ENCODE assay signal across 19 mouse cellular contexts in genomic region chr1:62976742-62977141, GRCm38 (mm10).
A peak's percentile ranks its signal among the peaks of the same experiment; 100 is the strongest.
DNase-seq lines count a peak whose midpoint lies in the region; ATAC-seq and TF ChIP-seq lines count a peak whose summit lies in the region.
"Had no signal": no experiment of that assay in that cellular context is flagged by ENCODE, and none has a peak within 500 bp of the region (broad histone marks: within the 10 kb centered on the region; RNA-seq: fewer than 3 reads in every experiment).

No protein-coding gene starts in this region.

- no peaks in the 10 kb centered on the region for H3K4me1 ChIP-seq in intestine, embryonic 14.5 days (replicated peaks; ENCODE audit: control insufficient read depth, insufficient read depth, low read length)
- no peaks in the 10 kb centered on the region for H3K4me1 ChIP-seq in intestine, postnatal 0 days (replicated peaks; ENCODE audit: control insufficient read depth, insufficient read depth, low read length)
- H3K4me1 ChIP-seq in embryonic facial prominence, embryonic 11.5 days (ENCODE audit: control insufficient read depth, insufficient read depth, low read length), result no peaks in the 10 kb centered on the region
- H3K4me1 ChIP-seq in lung, postnatal 0 days (ENCODE audit: insufficient read depth, low read depth, low read length), result no peaks in the 10 kb centered on the region
- H3K4me1 ChIP-seq: limb, embryonic 10.5 days; lung, embryonic 15.5 days had no signal

- TF ChIP-seq CTCF in intestine, postnatal 0 days (IDR thresholded peaks at IDR 0.05; ENCODE audit: low read depth), result no peak
- no peak for TF ChIP-seq CTCF in lung, postnatal 0 days (IDR thresholded peaks at IDR 0.05)

- H3K4me2 ChIP-seq in intestine, embryonic 14.5 days (ENCODE audit: low read length), result no peak overlapping the region
- no peak overlapping the region for H3K4me2 ChIP-seq in intestine, postnatal 0 days (replicated peaks; ENCODE audit: low read depth)
- H3K4me2 ChIP-seq in embryonic facial prominence, embryonic 11.5 days (ENCODE audit: low read depth, low read length), result no peak overlapping the region
- no peak overlapping the region for H3K4me2 ChIP-seq in lung, postnatal 0 days (replicated peaks; ENCODE audit: low read depth, low read length)
- H3K4me2 ChIP-seq: lung, embryonic 15.5 days had no signal

- ATAC-seq in intestine, embryonic 14.5 days (replicated peaks; ENCODE audit: low FRiP score, low TSS enrichment, low read depth), result no peak
- no peak for ATAC-seq in intestine, postnatal 0 days
- ATAC-seq in embryonic facial prominence, embryonic 11.5 days (replicated peaks; ENCODE audit: insufficient number of reproducible peaks, low FRiP score, low TSS enrichment, low read depth), result no peak
- no peak for ATAC-seq in lung, postnatal 0 days
- ATAC-seq: forebrain, embryonic 14.5 days; hindbrain, embryonic 16.5 days had no signal

- H3K4me3 ChIP-seq in intestine, embryonic 14.5 days (ENCODE audit: low read depth, low read length), result no peak overlapping the region
- H3K4me3 ChIP-seq in intestine, postnatal 0 days (ENCODE audit: low read depth, low read length), result no peak overlapping the region
- H3K4me3 ChIP-seq in embryonic facial prominence, embryonic 11.5 days (ENCODE audit: low read depth, low read length), result no peak overlapping the region
- no peak overlapping the region for H3K4me3 ChIP-seq in lung, postnatal 0 days (ENCODE audit: low read depth, low read length)
- H3K4me3 ChIP-seq: heart, embryonic 10.5 days; limb, embryonic 10.5 days; lung, embryonic 15.5 days had no signal

- no peak overlapping the region for H3K27ac ChIP-seq in intestine, embryonic 14.5 days (ENCODE audit: low read depth)
- H3K27ac ChIP-seq in intestine, postnatal 0 days (ENCODE audit: low read depth, low read length), result no peak overlapping the region
- H3K27ac ChIP-seq in embryonic facial prominence, embryonic 11.5 days (replicated peaks; ENCODE audit: low read depth, low read length), result no peak overlapping the region
- no peak overlapping the region for H3K27ac ChIP-seq in lung, postnatal 0 days (ENCODE audit: low read length)
- H3K27ac ChIP-seq: heart, embryonic 10.5 days; limb, embryonic 10.5 days; lung, embryonic 15.5 days had no signal

- H3K9ac ChIP-seq in intestine, embryonic 14.5 days (ENCODE audit: low read length), result no peak overlapping the region
- no peak overlapping the region for H3K9ac ChIP-seq in intestine, postnatal 0 days (ENCODE audit: low read depth, low read length)
- no peak overlapping the region for H3K9ac ChIP-seq in embryonic facial prominence, embryonic 11.5 days (replicated peaks; ENCODE audit: low read length)
- no peak overlapping the region for H3K9ac ChIP-seq in lung, postnatal 0 days (replicated peaks; ENCODE audit: low read depth)
- H3K9ac ChIP-seq: lung, embryonic 15.5 days had no signal

- no peaks in the 10 kb centered on the region for H3K27me3 ChIP-seq in intestine, embryonic 14.5 days (replicated peaks; ENCODE audit: control insufficient read depth, insufficient read depth, low read length)
- no peaks in the 10 kb centered on the region for H3K27me3 ChIP-seq in intestine, postnatal 0 days (replicated peaks; ENCODE audit: control insufficient read depth, insufficient read depth, low read length)
- no peaks in the 10 kb centered on the region for H3K27me3 ChIP-seq in embryonic facial prominence, embryonic 11.5 days (ENCODE audit: control insufficient read depth, insufficient read depth, low read length)
- H3K27me3 ChIP-seq in lung, postnatal 0 days (replicated peaks; ENCODE audit: insufficient read depth, low read length), result no peaks in the 10 kb centered on the region
- H3K27me3 ChIP-seq: lung, embryonic 15.5 days had no signal

- peak; percentile 47 for DNase-seq in intestine, embryonic 14.5 days (ENCODE audit: low spot score)
- DNase-seq in Muller cell, postnatal 12 days (ENCODE audit: inconsistent ontology term), result peak; percentile 22
- peak; percentile 52 for DNase-seq in embryonic facial prominence, embryonic 11.5 days (ENCODE audit: low spot score)
- DNase-seq in mesoderm, embryonic 11.5 days (ENCODE audit: low read depth, low spot score), result peak; percentile 52
- no peak for DNase-seq in lung, adult 18-20 months
- DNase-seq in lung, postnatal 0 days (ENCODE audit: low spot score), result no peak
- DNase-seq: cerebellum, adult 11-12 months; cerebellum, postnatal 25 days; gastrocnemius, postnatal 36 days; heart, postnatal 10 days; layer of hippocampus, postnatal 36 days; midbrain, embryonic 14.5 days; thymus, adult 18-20 months had no signal

- no peaks in the 10 kb centered on the region for H3K36me3 ChIP-seq in intestine, embryonic 14.5 days (ENCODE audit: control insufficient read depth, insufficient read depth, low read length)
- no peaks in the 10 kb centered on the region for H3K36me3 ChIP-seq in intestine, postnatal 0 days (ENCODE audit: control insufficient read depth, insufficient read depth)
- H3K36me3 ChIP-seq in embryonic facial prominence, embryonic 11.5 days (replicated peaks; ENCODE audit: control insufficient read depth, insufficient read depth, low read depth, low read length), result no peaks in the 10 kb centered on the region
- H3K36me3 ChIP-seq in lung, postnatal 0 days (ENCODE audit: insufficient read depth, low read length), result no peaks in the 10 kb centered on the region
- H3K36me3 ChIP-seq: heart, embryonic 10.5 days; limb, embryonic 10.5 days; lung, embryonic 15.5 days had no signal

- TF ChIP-seq EP300 in lung, postnatal 0 days (IDR thresholded peaks at IDR 0.05), result no peak

- no peaks in the 10 kb centered on the region for H3K9me3 ChIP-seq in intestine, embryonic 14.5 days (ENCODE audit: control insufficient read depth, low read length)
- no peaks in the 10 kb centered on the region for H3K9me3 ChIP-seq in intestine, postnatal 0 days (ENCODE audit: control insufficient read depth)
- no peaks in the 10 kb centered on the region for H3K9me3 ChIP-seq in embryonic facial prominence, embryonic 11.5 days (replicated peaks; ENCODE audit: control insufficient read depth, low read length)
- H3K9me3 ChIP-seq in lung, postnatal 0 days (ENCODE audit: low read length), result no peaks in the 10 kb centered on the region
- H3K9me3 ChIP-seq: heart, embryonic 10.5 days; limb, embryonic 10.5 days; lung, embryonic 15.5 days had no signal

- 63% methylated on average over 3 of the region's 3 CpGs for WGBS in intestine, embryonic 14.5 days
- 56% methylated on average over 3 of the region's 3 CpGs for WGBS in intestine, postnatal 0 days
- WGBS in embryonic facial prominence, embryonic 11.5 days, result 32% methylated on average over 3 of the region's 3 CpGs
- 31% methylated on average over 3 of the region's 3 CpGs for WGBS in lung, postnatal 0 days

Comparison
In these comparisons a context has a peak if more than half of its experiments do, and no peak if none do; other contexts are left out.
1. DNase-seq: peak in intestine, embryonic 14.5 days (single experiment), Muller cell, postnatal 12 days (single experiment), embryonic facial prominence, embryonic 11.5 days (single experiment) and mesoderm, embryonic 11.5 days (single experiment); none in lung, adult 18-20 months (0 of 2) and lung, postnatal 0 days (single experiment).